Mouse (Mus musculus): Measurements from ENCODE around the gene Lsm7.

Lsm7 gene

GRCm38 (mm10) chr10:80806341-80807056 lies 48.5 kb downstream of the Lsm7 start:
- in situ Hi-C loops (cut with MboI; ENCODE audit: low pct_unique_long_range_greater_than_20kb in 1 of 2, low sequenced_read_pairs in 2 of 2, unreplicated experiment in 1 of 2), result loop anchor here in 1 of 2 experiments (5.0 kb wide), 1 partner anchor 59 kb away; no protein-coding TSS in a partner anchor

GRCm38 (mm10) chr10:80805925-80806324 lies 49.1 kb downstream of the Lsm7 start:
- in situ Hi-C loops (cut with MboI; ENCODE audit: low pct_unique_long_range_greater_than_20kb in 1 of 2, low sequenced_read_pairs in 2 of 2, unreplicated experiment in 1 of 2), result loop anchor here in 1 of 2 experiments (5.0 kb wide), 1 partner anchor 59 kb away; no protein-coding TSS in a partner anchor

- in situ Hi-C loops (cut with MboI; ENCODE audit: low pct_unique_long_range_greater_than_20kb in 1 of 2, low sequenced_read_pairs in 2 of 2, unreplicated experiment in 1 of 2), result loop anchor here in 1 of 2 experiments (5.0 kb wide), 1 partner anchor 58 kb away; no protein-coding TSS in a partner anchor
These were observed 49.7 kb downstream of the Lsm7 start for GRCm38 (mm10) chr10:80805322-80805721.

GRCm38 (mm10) chr10:80804916-80805315 lies 50.1 kb downstream of the Lsm7 start, which contains the start of gene Amh:
Gene Amh (plus strand): TSS chr10:80805243.
- in situ Hi-C loops (cut with MboI; ENCODE audit: low pct_unique_long_range_greater_than_20kb in 1 of 2, low sequenced_read_pairs in 2 of 2, unreplicated experiment in 1 of 2), result loop anchor here in 1 of 2 experiments (5.0 kb wide), 1 partner anchor 58 kb away; no protein-coding TSS in a partner anchor

GRCm38 (mm10) chr10:80804340-80804739 lies 50.7 kb downstream of the Lsm7 start:
- in situ Hi-C loops (cut with MboI; ENCODE audit: low pct_unique_long_range_greater_than_20kb in 1 of 2, low sequenced_read_pairs in 2 of 2, unreplicated experiment in 1 of 2), result no loop called here

GRCm38 (mm10) chr10:80802996-80803395 lies 52.0 kb downstream of the Lsm7 start:
- in situ Hi-C loops (cut with MboI; ENCODE audit: low pct_unique_long_range_greater_than_20kb in 1 of 2, low sequenced_read_pairs in 2 of 2, unreplicated experiment in 1 of 2), result no loop called here
